Mouse (Mus musculus) T-helper 17 cell (primary cell): ENCODE measurements at regions not wholly inside any gene's neighbourhood (a gene's known extent, or its start where the extent isn't known, plus 50 kb on each side); places are given as distances from the start of the nearest gene placed in this dataset.

Experiments
- in situ Hi-C, 2 experiments: fragments of 300-600 bp; cut with MboI, MseI; formaldehyde crosslinking; loops; 1 replicate in 1 of 2; 2 replicates in 1 of 2; pipeline ENCODE4 v1.15.1; 2025; ENCODE audit warnings: high pct_unique_total_duplicates in 2 of 2

- in situ Hi-C loops: loop anchor here in 1 of 2 experiments (5.0 kb wide), 1 partner anchor 103 kb away; no protein-coding TSS in a partner anchor
Observed at GRCm38 (mm10) chr1:169060145-169060544, 471.1 kb downstream of the Nuf2 start.

- in situ Hi-C loops: loop anchor here in 1 of 2 experiments (10.0 kb wide), 1 partner anchor 603 kb away; the partner anchor contains the start of gene Rgs5
Observed at GRCm38 (mm10) chr1:169051863-169052257, 479.4 kb downstream of the Nuf2 start.

- in situ Hi-C loops: loop anchor here in 1 of 2 experiments (10.0 kb wide), 1 partner anchor 604 kb away; the partner anchor contains the start of gene Rgs5
Observed at GRCm38 (mm10) chr1:169051085-169051862, 480.0 kb downstream of the Nuf2 start.

GRCm38 (mm10) chr1:169049846-169050245 is 481.4 kb downstream of the Nuf2 start:
- in situ Hi-C loops: loop anchor here in 1 of 2 experiments (10.0 kb wide), 1 partner anchor 605 kb away; the partner anchor contains the start of gene Rgs5

- in situ Hi-C loops: no loop called here
Observed at GRCm38 (mm10) chr1:169046791-169047525, 484.3 kb downstream of the Nuf2 start.

- in situ Hi-C loops: no loop called here
Observed at GRCm38 (mm10) chr1:169033517-169033916, 497.7 kb downstream of the Nuf2 start.

GRCm38 (mm10) chr1:169031849-169032542 is 499.3 kb downstream of the Nuf2 start:
- in situ Hi-C loops: no loop called here

- in situ Hi-C loops: no loop called here
Observed at GRCm38 (mm10) chr1:169027706-169028105, 503.6 kb downstream of the Nuf2 start.

- in situ Hi-C loops: no loop called here
Observed at GRCm38 (mm10) chr1:169027241-169027640, 504.0 kb downstream of the Nuf2 start.

GRCm38 (mm10) chr1:169024531-169024930 is 506.7 kb downstream of the Nuf2 start:
- in situ Hi-C loops: no loop called here

- in situ Hi-C loops: no loop called here
Observed at GRCm38 (mm10) chr1:168991506-168992244, 539.6 kb downstream of the Nuf2 start.

GRCm38 (mm10) chr1:168975037-168975698 is 543.1 kb upstream of the Pbx1 start:
- in situ Hi-C loops: no loop called here

GRCm38 (mm10) chr1:168969402-168969801 is 537.3 kb upstream of the Pbx1 start:
- in situ Hi-C loops: no loop called here

- in situ Hi-C loops: no loop called here
Observed at GRCm38 (mm10) chr1:168967334-168967733, 535.3 kb upstream of the Pbx1 start.

GRCm38 (mm10) chr1:168964467-168964904 is 532.4 kb upstream of the Pbx1 start:
- in situ Hi-C loops: no loop called here

GRCm38 (mm10) chr1:168950947-168951346 is 518.9 kb upstream of the Pbx1 start:
- in situ Hi-C loops: no loop called here

- in situ Hi-C loops: no loop called here
Observed at GRCm38 (mm10) chr1:168924100-168924815, 492.2 kb upstream of the Pbx1 start.

- in situ Hi-C loops: no loop called here
Observed at GRCm38 (mm10) chr1:168918331-168919076, 486.4 kb upstream of the Pbx1 start.

GRCm38 (mm10) chr1:168908684-168909175 is 476.7 kb upstream of the Pbx1 start:
- in situ Hi-C loops: no loop called here
